Mouse (Mus musculus) lung, postnatal 36 days (tissue): Measurements from ENCODE around the gene Il17a.
"Not testable (repeated sequence)": the region's sequence is repeated elsewhere in the genome, so short reads cannot be mapped to it uniquely, and the experiment has no call there.

Experiments used
- DNase-seq: peaks from one replicate; pipeline ENCODE4 v3.0.0; 2022; ENCODE audit warnings: mixed read lengths

Il17a gene

DNA sequence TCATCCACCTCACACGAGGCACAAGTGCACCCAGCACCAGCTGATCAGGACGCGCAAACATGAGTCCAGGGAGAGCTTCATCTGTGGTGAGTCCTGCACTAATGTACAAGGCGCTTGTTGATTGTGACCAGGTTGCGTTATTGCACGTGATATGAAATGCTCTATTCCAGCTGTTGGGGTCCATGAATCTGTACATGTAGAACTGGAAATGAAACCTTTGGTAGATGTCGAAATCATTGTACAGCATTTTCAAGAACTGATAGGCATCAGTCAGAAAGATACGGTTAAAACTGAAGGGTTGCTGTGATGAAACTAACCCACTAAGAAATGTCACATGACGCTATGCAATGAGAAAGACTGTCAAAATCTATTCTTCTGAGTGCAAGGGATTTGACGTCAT lies at the start of gene Il17a:
Il17a (plus strand) TSS at position 3 of the 400 bp plus-strand sequence.
- DNase-seq, result no peak

DNA sequence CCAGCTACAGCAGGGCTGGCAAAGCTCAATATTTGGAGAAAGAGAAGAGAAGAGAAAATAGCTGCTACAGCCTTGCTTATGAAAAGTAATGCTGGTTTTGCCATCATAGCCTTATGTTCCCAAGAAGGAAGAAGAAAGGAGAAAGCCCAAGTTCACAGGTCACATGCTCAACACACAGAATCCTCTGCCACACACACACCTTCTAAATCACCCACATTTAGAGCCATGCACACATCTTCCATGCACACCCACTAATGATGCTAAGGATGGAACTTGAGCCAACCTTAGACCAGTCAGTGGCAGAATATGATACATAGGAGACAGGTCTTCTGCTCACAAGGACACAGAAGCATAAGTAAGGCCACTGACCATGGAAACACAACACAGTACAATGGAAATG lies 47.9 kb upstream of the Il17a start:
- DNase-seq, result no peak

DNA sequence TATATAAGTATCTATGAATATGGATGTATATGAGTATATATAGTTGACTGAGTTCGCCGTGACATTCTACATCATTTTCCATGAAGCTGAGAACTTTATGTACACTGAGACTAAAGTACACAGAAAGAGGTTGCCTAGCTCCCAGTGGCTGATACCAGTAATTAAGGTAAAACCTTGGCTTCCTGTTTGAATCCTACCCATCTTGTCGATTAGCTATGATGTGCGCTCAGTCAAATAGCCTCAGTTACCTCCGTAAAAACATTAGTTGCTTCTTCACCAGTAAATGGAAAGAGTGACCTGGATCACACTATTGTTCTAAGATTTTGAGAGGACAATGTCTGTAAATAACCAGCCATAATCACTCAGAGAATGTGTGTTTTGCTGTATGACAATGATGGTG lies 47.3 kb upstream of the Il17a start:
- DNase-seq, result no peak

DNA sequence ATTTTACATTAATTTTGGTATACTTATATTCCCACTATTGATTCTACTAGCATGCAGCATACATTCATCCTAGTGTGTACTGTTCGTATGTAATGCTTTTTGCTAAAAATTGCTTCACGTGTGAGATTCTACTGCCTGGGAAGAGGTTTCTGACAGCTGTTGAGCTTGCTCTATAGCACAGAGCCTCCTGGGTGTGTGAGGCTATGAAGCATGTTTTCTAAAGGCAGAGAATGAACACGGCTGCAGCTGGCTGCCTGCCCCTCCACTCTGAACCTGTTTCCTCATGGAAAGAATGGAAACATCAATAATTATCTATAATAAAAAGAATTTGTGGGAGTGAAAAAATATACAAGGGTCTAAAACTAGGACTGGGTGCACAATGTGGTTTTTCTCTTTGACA lies 46.9 kb upstream of the Il17a start:
- no peak for DNase-seq

DNA sequence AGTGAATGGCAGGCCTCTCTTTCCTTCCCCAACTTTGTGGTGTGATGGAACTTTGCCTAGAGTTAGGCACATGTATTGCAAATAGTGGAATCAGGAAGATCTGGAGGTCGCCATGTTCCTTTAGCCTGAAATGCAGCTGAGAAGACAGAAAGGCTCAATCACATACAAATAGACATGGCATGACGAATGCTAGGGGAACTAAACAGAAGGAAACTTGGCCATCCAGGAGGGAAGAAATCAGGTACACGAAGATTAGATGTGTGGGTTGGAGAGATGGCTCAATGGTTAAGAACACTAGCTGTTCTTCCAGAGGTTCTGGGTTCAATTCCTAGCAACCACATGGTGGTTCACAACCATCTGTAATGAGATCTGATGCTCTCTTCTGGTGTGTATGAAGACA lies 46.3 kb upstream of the Il17a start:
- DNase-seq, result no peak

DNA sequence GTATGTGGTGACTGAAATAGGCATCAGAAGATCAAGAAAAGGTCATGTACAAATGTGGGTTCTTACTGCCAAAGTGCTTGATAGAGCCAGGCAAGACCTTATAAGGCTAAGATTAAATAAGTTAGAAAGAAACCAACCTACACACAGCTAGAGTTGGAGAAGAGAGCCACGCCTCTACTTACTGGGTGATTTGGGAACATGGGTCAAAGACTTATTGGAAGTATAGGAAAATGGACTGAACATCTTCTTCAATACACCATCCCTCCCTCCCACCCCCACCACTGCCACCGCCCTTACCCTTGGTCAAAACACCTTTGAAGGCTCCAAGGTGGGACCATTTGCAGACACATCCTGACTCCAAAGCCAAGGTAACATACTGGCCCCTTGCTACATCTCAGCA lies 45.3 kb upstream of the Il17a start:
- no peak for DNase-seq

DNA sequence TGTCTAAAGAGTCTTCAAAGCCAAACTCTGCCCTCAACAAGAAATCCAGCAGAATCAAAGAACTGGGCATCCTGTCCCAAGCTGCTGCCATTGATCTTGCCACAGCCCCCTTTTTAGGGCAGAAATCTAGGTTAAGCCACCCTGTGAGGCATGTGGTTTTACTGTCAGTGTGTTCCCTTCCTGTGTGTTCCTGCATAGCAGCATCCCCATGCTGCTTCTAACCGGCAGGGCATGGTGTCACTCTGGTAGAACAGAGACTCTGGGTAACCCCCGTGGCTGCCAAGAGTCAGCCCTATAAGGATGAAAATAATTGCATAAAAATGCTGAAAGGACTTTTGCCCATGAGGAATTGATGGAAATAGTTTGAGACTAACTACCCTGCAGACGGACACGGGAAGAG lies 44.8 kb upstream of the Il17a start:
- DNase-seq, result no peak

DNA sequence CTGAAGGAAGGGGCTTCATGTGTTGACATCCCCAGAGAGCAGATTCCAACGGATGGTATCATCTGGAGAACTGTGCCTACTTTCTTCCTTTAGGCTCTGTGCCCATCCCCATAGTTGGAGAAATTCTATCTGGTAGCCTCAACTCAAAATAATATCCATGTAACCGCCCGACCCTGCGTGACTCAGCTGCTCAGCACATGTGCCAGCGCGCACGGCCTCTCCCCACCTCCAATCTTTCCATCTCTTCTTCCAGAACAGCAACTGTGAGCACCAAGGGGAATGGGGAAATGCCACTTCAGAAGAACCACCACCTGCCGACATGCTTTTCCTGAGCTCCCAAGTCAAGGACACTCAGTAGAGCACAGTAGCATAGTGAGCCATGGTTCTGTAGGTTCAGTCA lies 39.4 kb upstream of the Il17a start:
- no peak for DNase-seq

DNA sequence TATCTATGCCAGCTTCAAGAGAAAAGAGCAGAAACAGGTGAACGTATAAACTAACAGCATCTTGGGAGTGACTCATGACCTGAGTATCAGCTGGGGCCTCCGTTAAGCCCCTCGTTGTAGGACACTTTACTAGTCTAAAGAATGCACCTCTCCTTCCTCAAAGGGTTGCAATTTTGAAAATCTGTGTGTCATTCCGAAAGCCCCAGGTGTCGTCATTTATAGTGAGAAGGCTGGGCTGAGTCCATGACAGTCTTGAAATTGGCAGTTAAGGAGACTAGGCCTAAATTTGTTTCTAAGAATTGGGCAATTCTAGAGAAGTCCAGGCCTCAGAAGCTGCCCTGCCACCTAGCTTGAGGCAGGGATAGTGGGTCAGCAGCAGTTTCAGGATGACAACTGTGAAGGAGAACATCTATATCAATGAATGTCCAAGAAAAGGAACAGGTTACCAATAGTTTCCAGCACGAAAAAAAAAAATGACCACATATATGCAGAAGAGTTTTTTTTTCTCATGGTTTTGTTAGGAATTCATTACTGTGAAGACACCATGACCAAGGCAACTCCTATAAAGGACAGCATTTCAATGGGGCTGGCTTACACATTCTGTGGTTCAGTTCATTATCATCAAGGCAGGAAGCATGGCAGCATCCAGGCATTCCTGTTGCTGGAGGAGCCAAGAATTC lies 36.9 kb upstream of the Il17a start:
- DNase-seq, result no peak

DNA sequence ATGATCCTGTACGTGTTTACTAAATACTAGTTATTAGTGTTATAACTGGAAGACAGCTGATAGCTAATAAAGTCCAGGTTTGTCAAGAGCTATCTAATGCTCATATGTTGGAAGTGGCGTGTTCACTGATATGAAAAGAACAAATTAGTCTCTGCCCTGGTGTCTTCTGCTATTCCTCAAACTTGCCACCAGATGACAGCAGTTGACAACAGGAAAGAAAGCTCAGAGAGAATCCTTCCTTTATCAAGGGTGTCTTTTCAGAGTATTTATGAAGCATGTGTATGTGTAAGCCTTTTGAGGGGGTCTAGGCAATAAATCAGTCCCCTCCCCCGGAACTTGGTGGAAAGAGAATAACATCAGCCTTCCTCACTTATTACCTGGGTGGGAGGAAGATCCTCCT lies 30.7 kb upstream of the Il17a start:
- no peak for DNase-seq

DNA sequence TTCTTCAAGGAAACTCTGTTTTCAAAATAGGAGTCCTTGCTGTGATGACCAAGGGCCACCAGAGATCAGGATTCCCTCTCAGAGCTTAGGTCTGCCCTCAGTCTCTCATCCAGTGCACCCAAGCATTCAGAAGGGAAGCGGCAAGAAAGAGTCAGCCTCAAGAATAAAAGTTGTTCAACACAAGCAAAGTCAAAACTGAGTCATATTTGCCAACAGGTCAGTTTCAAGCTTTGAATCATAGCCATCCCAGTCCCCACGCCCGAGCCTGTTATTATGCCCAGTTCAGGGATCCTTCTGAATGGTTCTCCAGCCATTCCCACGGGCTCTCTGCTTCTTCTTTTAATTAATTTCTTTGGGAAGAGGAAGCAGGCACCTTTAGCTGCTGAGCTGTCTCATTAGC lies 5.9 kb downstream of the Il17a start:
- DNase-seq, result no peak

DNA sequence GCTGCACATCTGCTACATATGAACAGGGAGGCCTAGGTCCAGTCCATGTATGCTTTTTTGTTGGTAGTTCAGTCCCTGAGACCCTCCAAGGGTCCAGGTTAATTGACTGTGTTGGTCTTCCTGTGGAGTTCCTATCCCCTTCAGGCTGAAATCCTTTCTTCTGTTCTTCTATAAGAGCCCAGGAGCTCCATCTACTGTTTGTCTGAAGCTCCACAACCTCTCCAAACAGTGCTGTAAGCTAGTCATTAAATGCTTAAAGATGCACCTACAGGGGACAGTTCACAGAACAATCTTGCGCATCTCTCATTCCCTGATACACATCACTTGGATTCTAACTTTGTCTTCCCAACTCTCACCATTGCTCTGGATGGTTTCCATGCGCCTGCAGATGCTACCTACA lies 7.8 kb downstream of the Il17a start:
- DNase-seq, result no peak

DNA sequence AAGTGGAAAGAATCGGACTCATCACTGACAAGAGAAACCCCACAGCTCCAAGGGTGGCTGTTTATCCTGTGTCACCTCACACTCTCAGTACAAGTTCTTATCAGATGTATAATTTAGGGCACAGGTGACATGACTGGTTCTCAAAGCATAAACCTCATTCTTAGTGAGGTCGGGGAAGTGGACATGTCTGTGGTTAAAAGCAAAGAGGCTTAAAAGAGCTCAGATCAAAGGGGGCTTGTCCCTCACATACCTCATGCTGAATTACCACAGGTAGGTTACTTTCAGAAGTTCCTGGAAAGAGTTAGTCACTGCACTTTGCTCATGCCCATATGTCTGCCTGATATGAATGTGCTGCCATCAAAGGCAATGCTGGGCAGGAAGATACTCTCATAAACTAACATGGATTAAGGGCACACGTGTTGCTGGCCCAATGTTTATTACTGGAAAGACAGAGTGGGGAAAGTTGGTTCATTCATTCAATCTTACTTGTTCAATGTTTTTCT lies 9.8 kb downstream of the Il17a start:
- DNase-seq, result no peak

DNA sequence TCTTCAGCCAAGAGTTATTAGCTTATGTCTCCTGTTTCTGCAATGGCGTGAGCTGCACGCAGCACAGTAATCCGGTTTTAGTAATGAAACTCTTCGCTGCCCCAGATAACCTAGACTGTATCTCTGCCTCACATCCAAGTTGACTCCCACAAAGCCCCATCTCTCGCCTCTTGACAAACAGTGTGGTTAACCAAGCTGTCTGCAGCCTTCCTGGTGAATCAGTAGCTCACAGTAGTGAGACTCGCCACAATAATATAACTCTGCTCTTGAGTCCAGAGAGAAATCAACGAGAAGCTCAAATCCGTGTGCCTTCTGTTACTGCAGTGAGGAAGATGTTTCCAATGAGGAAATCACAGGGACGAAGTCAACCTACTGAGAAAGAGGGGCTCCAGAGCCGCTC lies 23.7 kb downstream of the Il17a start:
- DNase-seq, result no peak

DNA sequence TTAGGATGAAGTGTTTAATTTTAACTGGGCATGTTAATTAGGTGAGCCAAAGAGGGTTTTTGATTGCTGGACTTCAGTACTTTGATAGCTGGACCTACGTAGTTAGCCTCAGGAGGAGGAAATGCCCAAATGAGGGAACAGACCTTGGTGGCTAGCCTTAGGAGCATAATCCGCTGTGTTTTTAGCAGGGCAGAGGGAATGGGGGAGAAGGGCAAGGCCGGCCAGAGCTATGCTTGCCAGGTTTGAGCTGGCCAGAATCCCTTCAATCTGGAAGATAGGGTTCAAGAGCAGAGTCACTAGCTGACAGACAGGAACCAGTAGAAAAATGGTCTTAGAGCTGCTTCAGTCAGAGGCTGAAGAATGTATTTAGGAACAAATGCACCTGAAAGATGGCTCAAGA lies 26.9 kb downstream of the Il17a start:
- no peak for DNase-seq

DNA sequence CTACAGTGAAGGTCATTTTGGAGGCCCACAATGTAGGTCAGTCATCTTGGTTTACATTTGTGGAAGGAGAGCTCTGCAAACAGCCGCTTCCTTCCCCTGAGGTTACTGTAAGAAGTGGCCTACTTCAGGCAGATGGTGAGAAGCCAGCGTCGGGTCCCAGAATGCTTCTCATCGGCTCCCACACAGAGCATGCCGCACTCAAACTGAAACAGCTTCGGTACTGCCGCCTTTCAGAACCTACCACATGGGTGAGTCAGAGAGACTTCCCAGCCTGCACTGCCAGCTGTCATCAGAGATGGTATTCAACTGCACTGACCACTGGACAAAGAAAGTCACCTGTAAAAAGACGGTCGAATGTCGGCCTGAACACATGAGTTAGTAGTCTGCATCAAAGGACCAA lies 29.1 kb downstream of the Il17a start:
- DNase-seq, result no peak

DNA sequence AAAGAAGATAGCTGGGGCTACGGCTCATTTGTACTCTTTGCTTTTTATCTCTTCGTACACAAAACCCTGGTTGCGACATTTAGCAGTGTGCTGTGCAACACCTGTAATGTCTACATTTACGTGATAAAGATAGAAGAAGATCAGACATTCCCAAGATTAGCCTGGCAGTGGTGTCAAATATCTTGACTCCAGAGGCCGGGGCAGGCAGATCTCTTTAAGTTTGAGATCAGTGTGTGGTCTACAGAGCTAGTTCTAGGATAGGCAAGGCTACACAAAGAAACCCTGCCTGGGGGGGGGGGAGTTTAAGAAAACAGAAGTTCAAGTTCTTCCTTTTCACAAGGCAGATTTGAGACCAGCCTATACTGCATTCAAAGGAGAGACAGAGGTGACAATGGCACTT lies 29.6 kb downstream of the Il17a start:
- DNase-seq, result no peak

DNA sequence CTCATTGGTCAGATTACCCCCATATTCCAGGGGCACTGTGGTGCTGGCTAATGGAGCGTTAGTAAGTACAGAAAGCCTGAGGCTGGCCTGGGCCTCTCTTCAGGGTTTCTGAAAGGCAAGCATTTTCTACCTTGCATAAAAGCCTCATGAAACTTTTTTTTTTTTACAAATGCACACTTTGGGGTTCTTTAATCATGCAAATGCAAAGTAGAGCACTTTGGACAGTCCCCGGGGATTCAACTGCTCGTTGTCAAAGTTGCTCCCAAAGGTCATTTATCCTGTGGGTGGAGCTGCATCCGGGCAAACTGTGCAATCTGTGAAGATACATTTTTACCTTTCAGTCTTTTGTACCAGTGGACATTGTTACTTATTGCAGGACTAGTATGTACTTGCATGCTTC lies 30.7 kb downstream of the Il17a start:
- DNase-seq, result no peak

DNA sequence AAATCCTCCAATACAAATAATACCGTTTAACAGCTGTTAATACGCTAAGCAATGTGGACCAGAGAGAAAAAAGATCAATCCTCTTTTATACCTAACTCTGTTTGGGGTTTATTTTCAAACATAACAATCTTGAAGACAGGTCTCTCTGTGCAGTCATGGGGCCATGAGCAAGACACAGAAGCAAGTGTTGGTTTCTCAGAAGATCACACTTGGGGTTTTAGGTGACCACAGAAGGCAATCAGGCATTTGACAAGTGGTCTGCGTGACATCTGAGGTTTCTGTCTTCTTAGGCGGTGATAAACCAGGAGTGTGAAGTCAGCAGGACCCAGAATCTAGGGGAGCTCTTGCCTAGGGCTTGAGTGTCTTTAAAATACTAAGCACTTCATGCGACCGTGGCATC lies 35.8 kb downstream of the Il17a start:
- DNase-seq, result no peak

DNA sequence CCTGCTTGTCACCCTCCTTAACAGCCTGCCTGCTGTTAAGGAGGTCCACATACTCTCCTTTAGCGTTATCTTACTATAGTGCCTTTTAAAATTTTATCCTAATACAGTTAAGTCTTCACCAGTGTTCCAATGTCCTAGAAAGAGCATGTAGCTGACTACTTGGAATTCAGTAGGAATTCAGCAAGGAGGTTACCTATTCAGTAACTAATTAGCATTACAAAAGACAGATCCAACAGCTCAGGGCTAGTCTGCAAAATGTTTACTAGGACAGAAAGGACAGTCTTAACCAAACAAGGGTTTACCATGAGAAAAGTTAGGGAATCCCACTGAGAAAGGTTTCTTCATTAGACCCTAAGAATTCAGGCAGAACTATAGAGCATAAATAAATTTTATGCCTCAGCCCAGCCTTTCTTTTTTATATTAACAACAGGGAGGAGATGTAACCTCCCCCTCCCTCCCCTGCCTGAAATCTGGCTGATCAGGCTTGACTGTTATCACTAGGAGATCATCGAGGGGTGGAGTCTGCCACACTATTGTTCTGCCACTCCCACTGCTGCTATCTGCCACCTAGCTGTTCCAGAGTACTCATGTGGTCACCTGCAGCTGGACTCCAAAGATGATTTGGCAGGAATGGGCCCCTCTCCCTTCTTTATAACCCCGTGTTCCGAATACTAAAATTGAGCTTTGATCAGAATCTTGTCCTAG lies 43.5 kb downstream of the Il17a start:
- DNase-seq, result not testable (repeated sequence)

DNA sequence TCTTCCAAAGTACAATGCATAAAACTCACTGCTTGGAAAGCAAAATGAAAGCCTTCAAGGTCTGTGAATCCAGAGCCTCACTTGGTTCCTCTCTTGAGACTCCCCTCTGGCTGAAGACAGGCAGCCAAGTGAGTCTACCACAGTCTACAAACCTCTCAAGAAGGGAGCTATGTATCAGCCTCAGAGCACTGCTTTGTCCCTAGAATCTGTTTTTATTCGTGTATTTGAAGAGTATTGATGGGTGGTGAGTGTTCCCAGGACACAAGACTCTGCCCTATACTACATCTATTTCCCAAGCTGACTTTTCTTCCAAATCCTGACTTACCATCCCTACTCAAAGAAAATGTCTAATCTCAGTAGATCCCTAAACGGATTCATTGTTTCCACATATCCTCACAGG lies 47.7 kb downstream of the Il17a start:
- DNase-seq, result no peak
